Mouse (Mus musculus) lung, adult 2 months (tissue): ENCODE measurements at regions not wholly inside any gene's neighbourhood (a gene's known extent, or its start where the extent isn't known, plus 50 kb on each side); places are given as distances from the start of the nearest gene placed in this dataset.

Experiments
- CTCF ChIP-seq: fragments of 200-500 bp; IDR thresholded peaks from 2 replicates; pipeline ENCODE4 v1.5.1; 2011; ENCODE audit warnings: mild to moderate bottlenecking, low read length, control low read depth; ENCODE audit not compliant: insufficient read depth
- POLR2A ChIP-seq: fragments of 200-500 bp; IDR thresholded peaks from 2 replicates; pipeline ENCODE4 v1.6.1; 2011; ENCODE audit warnings: low read depth, mild to moderate bottlenecking, control low read depth, low read length, borderline replicate concordance; ENCODE audit errors: extremely low read depth

DNA sequence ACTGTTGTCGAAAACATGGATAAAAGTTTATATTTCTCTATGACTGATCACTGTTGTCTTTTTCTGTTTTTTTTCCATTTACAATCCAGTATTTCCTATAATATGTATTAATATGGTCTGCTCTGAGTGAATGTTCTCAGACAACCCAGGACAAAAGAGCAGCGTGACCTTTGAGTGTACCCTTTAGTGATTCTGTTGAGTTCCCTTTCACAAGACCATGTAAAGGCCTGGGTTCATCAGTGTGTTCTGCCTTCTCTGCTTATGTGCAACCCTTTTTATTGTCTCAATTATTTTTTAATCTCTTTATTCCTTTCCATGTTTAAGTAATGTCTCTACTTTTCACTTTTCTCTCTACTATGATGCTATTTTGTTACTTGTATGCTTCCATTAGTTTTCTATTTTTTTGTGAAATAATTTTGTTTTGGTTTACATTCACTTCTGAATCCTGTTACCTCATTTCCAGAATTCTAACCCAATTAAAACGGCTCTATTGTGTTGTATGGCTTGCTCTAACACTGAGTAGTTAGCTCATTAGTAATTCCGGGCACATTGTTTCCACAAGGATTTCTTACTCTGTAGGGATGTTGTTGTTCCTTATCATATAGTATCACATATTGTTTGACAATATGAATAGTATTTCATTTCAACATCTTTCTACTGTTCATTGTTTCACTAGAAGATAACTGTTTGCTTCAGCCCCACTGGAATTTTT is 523.9 kb upstream of the Hsf2 start:
- TF ChIP-seq CTCF (no peak), POLR2A (no peak)
